In the genomic region with DNA sequence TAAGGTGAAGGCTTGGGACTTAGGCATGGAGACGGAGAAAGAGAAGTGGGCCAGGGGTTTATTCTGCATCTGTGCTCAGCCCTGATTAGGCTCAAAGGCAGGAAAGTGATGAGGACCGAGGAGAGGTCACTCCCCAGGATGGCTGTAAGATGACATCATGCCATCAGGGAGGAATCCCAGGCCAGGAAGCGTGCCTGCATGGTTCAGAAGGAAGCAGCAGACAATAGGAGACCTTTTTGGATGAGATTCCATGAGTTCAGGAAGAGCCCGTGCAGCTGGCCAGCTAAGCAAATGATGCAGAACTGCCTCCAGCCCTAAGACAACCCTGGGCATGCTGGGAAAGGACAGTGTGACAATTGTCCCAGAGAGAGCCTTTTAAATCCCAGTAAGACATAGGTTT, we compare ENCODE assay signal across 9 mouse cellular contexts.
DNase-seq lines count a peak whose midpoint lies in the region.
"Had no signal": no experiment of that assay in that cellular context is flagged by ENCODE, and none has a peak within 500 bp of the region (broad histone marks: within the 10 kb centered on the region; RNA-seq: fewer than 3 reads in every experiment).

No protein-coding gene starts in this region.

- H3K4me3 ChIP-seq in embryonic facial prominence, embryonic 10.5 days, result no peak overlapping the region

- no peaks in the 10 kb centered on the region for H3K36me3 ChIP-seq in embryonic facial prominence, embryonic 10.5 days (replicated peaks)

- peak overlapping the region; percentile 40; the same call in 1 of the 2 replicates for H3K27ac ChIP-seq in embryonic facial prominence, embryonic 10.5 days (replicated peaks)
- H3K27ac ChIP-seq: liver, embryonic 14.5 days had no signal

- H3K4me1 ChIP-seq in embryonic facial prominence, embryonic 10.5 days, result peaks cover 25% of the 10 kb centered on the region

- 46% methylated on average over 4 of the region's 4 CpGs for WGBS in embryonic facial prominence, embryonic 10.5 days

- DNase-seq in embryo, embryonic 10.5 days (ENCODE audit: low spot score), result peak; percentile 19
- DNase-seq in embryo, embryonic 10 days (ENCODE audit: low spot score), result no peak
- no peak for DNase-seq in embryonic facial prominence, embryonic 10.5 days (ENCODE audit: low spot score)
- peak; percentile 49 for DNase-seq in heart, postnatal 25 days (ENCODE audit: low spot score)
- peak; percentile 24 to 50 for DNase-seq in lung, adult 18-20 months
- DNase-seq in cerebellum, postnatal 25 days, result no peak
- no peak for DNase-seq in urinary bladder, adult 2 months (ENCODE audit: low spot score)
- no peak for DNase-seq in right cerebral cortex, adult 18-20 months

- no peaks in the 10 kb centered on the region for H3K27me3 ChIP-seq in embryonic facial prominence, embryonic 10.5 days (replicated peaks; ENCODE audit: low read depth, poor library complexity, severe bottlenecking)

- intact Hi-C loops in heart, postnatal 25 days (cut with DNase I), result loop anchor here (2.0 to 5.0 kb wide), 2 partner anchors 42 to 91 kb away; no protein-coding TSS in a partner anchor

- H3K9me3 ChIP-seq in embryonic facial prominence, embryonic 10.5 days, result 0 out of 2 replicates have a peak, but pooled peaks cover 3% of the 10 kb centered on the region

Comparison
In these comparisons a context has a peak if more than half of its experiments do, and no peak if none do; other contexts are left out.
1. DNase-seq: peak in embryo, embryonic 10.5 days (single experiment), heart, postnatal 25 days (single experiment) and lung, adult 18-20 months (2 of 2); none in embryo, embryonic 10 days (single experiment), embryonic facial prominence, embryonic 10.5 days (single experiment), cerebellum, postnatal 25 days (0 of 2), urinary bladder, adult 2 months (single experiment) and right cerebral cortex, adult 18-20 months (single experiment).